Mouse (Mus musculus) forebrain, postnatal 0 days (tissue): ENCODE measurements around the gene Retreg2. TPM values are rescaled to one million over a fixed set of nuclear protein-coding genes. Genes with fewer than 3 reads are reported as not detected.

Source experiments
- ATAC-seq: fragments of 200-750 bp; cut with Nextera tagmentation; 2 replicates; pipeline ENCODE4 v1.8.0; 2017; ENCODE audit warnings: mild to moderate bottlenecking, moderate library complexity
- DNase-seq: peaks from one replicate; pipeline ENCODE4 v3.0.0-alpha.2; 2015
- H3K27ac ChIP-seq: fragments of 300-500 bp; sonication (generic); 2 replicates; pipeline ENCODE4 v1.5.1; 2014; ENCODE audit warnings: low read depth, mild to moderate bottlenecking, antibody characterized with exemption, low read length, moderate library complexity, mixed read lengths
- H3K27me3 ChIP-seq: fragments of 300-500 bp; sonication (generic); 2 replicates; pipeline ENCODE4 v1.6.1; 2014; ENCODE audit warnings: mild to moderate bottlenecking, low read length, mixed read lengths; ENCODE audit not compliant: insufficient read depth
- H3K36me3 ChIP-seq: fragments of 300-500 bp; sonication (generic); 2 replicates; pipeline ENCODE4 v1.6.1; 2014; ENCODE audit warnings: mild to moderate bottlenecking, moderate library complexity; ENCODE audit not compliant: insufficient read depth
- H3K4me1 ChIP-seq: fragments of 300-500 bp; sonication (generic); 2 replicates; pipeline ENCODE4 v1.6.1; 2014; ENCODE audit warnings: antibody characterized with exemption; ENCODE audit not compliant: insufficient read depth
- H3K4me2 ChIP-seq: fragments of 300-500 bp; sonication (generic); 2 replicates; pipeline ENCODE4 v1.6.1; 2014; ENCODE audit warnings: low read depth, mild to moderate bottlenecking, moderate library complexity
- H3K4me3 ChIP-seq: fragments of 300-500 bp; sonication (generic); 2 replicates; pipeline ENCODE4 v1.5.1; 2014; ENCODE audit warnings: low read depth, low read length, mixed read lengths
- H3K9ac ChIP-seq: fragments of 300-500 bp; sonication (generic); 2 replicates; pipeline ENCODE4 v1.6.1; 2014; ENCODE audit warnings: mild to moderate bottlenecking
- H3K9me3 ChIP-seq: fragments of 300-500 bp; sonication (generic); 2 replicates; pipeline ENCODE4 v1.6.1; 2016; ENCODE audit warnings: low read length
- CTCF ChIP-seq: sonication (generic); IDR thresholded peaks from 2 replicates; pipeline ENCODE4 v1.5.1; 2016; ENCODE audit warnings: antibody characterized with exemption, control low read depth, low read depth
- WGBS: fragments of 180-500 bp; shearing (Covaris S2); extraction: QIAGEN DNeasy Blood & Tissue Kit; methylation state at CpG from one replicate; pipeline ENCODE4 v1.1.7; 2014; 5-methylcytosine and 5-hydroxymethylcytosine counted together
- polyA plus RNA-seq: library from polyadenylated mRNA; unstranded; fragments of >200 nt; fragmentation: Nextera tagmentation; extraction: Ambion mirVana; gene quantifications from 2 replicates; pipeline ENCODE4 v1.2.1, GENCODE M21; 2015
- total RNA-seq: library from RNA; depleted of rRNA; stranded (reverse); fragments of >200 nt; gene quantifications from 2 replicates; pipeline ENCODE4 v1.2.3, GENCODE M21; 2014; rRNA removed

Retreg2 gene
- total and polyA plus RNA-seq, 2 experiments from 2014 or later: 121 to 181 TPM

- no peak overlapping the region for H3K27ac ChIP-seq
- peaks cover 14% of the 10 kb centered on the region for H3K4me1 ChIP-seq
- no peaks in the 10 kb centered on the region for H3K27me3 ChIP-seq
- H3K36me3 ChIP-seq: peaks cover 62% of the 10 kb centered on the region
- no peaks in the 10 kb centered on the region for H3K9me3 ChIP-seq
- H3K4me2 ChIP-seq: no peak overlapping the region
- ATAC-seq (no peak), DNase-seq (no peak)
- no peak overlapping the region for H3K4me3 ChIP-seq
- no peak for TF ChIP-seq CTCF
- 92% methylated on average over 2 of the region's 2 CpGs for WGBS
- H3K9ac ChIP-seq: no peak overlapping the region
Measured at GRCm38 (mm10) chr1:75187914-75188483, 45.4 kb downstream of the Retreg2 start.

GRCm38 (mm10) chr1:75190577-75190976 is 48.0 kb downstream of the Retreg2 start:
- peak overlapping the region; percentile 89; the same call in 1 of the 2 replicates for H3K4me2 ChIP-seq
- no peaks in the 10 kb centered on the region for H3K9me3 ChIP-seq
- no peak overlapping the region for H3K27ac ChIP-seq
- ATAC-seq (no peak), DNase-seq (no peak)
- H3K36me3 ChIP-seq: peaks cover 47% of the 10 kb centered on the region
- H3K9ac ChIP-seq: peak overlapping the region; percentile 96; the same call in 1 of the 2 replicates
- TF ChIP-seq CTCF: no peak
- no peaks in the 10 kb centered on the region for H3K27me3 ChIP-seq
- H3K4me3 ChIP-seq: no peak overlapping the region
- H3K4me1 ChIP-seq: peaks cover 19% of the 10 kb centered on the region
- WGBS: 67% methylated on average over 2 of the region's 2 CpGs

- Histone ChIP-seq H3K27me3 (no peaks in the 10 kb centered on the region), H3K9me3 (no peaks in the 10 kb centered on the region), H3K4me1 (peaks cover 19% of the 10 kb centered on the region), H3K27ac (peak overlapping the region; percentile 96), H3K4me2 (peak overlapping the region; percentile 89), H3K36me3 (peaks cover 46% of the 10 kb centered on the region), H3K4me3 (peak overlapping the region; percentile 86), H3K9ac (peak overlapping the region; percentile 96)
- ATAC-seq: no peak
- no peak for DNase-seq
- 43% methylated on average over 5 of the region's 5 CpGs for WGBS
- no peak for TF ChIP-seq CTCF
Measured at GRCm38 (mm10) chr1:75191258-75191621, 48.7 kb downstream of the Retreg2 start.

DNA sequence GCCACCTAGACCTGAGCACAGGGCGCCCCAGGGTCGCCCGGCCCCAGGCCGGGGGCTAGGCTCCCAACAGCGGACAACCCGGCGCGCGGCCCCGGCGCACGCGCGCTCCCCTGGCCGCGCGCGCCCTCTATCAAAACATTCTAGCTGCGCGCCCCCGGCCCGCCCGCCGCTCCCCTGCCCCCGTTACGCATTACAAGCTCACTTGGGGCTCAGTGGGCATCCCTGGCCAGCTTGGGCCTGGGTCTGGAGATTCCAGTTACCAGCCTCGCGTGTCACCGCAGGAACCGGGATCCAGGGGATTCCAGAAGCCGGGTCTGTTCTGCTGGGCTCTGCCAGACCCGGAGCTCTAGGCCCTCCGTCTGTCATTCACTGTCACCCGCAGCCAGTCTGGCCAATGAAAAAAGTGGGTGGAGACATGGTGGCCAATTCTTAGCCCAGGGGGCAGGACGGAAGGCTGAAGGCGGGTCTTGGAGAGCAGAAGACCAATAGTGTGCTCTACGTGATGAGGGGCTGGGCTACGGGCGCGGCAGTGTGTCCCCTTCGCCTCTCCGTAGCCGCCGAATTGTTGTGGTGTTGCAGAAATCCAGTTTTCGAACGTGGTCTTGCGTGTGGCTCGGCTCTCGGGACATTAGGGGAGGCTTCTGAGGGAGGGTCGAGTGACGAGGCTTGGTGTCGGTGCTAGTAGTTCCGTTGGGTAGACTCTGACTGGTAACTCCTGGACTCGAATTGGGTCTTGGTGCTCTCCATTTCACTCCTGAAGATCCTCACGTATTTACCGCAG is 49.2 kb downstream of the Retreg2 start, which contains the start of the genes Ankzf1 and Atg9a:
Gene Ankzf1 (plus strand): TSS at position 530 of the 781 bp plus-strand sequence.
Gene Atg9a (minus strand): TSS at position 575 of the 781 bp plus-strand sequence.
- DNase-seq (peak; percentile 97), ATAC-seq (peak; percentile 100)
- TF ChIP-seq CTCF: 0 out of 2 replicates have a peak, but pooled peaks have one; percentile 5
- Histone ChIP-seq H3K9me3 (no peaks in the 10 kb centered on the region), H3K27me3 (no peaks in the 10 kb centered on the region), H3K36me3 (peaks cover 44% of the 10 kb centered on the region), H3K27ac (peak within 1 kb of the TSS; percentile 96), H3K4me1 (peaks cover 19% of the 10 kb centered on the region), H3K4me2 (peak within 1 kb of the TSS; percentile 90), H3K9ac (peak within 1 kb of the TSS; percentile 96), H3K4me3 (peak within 1 kb of the TSS; percentile 86)
- WGBS: 1% methylated on average over 55 of the region's 56 CpGs

DNA sequence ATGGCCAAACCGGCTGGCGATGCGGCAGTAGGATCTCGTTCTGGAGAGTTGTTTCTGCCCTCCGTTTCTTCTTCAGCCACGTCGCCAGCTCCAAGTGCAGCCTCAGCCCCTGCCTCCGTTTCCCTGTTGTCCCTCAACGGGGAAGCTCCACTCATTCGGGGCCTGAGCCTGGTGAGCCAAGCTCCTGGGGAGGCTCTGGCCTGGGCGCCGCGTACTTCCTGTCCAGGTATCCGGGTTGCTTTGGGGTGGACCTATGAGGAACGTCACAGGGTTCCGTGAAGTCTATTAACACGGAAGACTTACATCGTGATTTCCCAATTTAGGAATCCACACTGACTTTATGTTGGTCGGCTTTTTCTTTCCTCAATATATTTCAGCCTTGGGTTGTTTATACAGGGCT is 49.9 kb downstream of the Retreg2 start:
- ATAC-seq (peak; percentile 1; the same call in 1 of the 2 replicates), DNase-seq (no peak)
- H3K9me3 ChIP-seq: no peaks in the 10 kb centered on the region
- WGBS: under 1% methylated on average over 19 of the region's 19 CpGs
- H3K4me2 ChIP-seq: peak overlapping the region; percentile 90
- no peaks in the 10 kb centered on the region for H3K27me3 ChIP-seq
- peak overlapping the region; percentile 96 for H3K9ac ChIP-seq
- peak overlapping the region; percentile 96 for H3K27ac ChIP-seq
- H3K4me1 ChIP-seq: peaks cover 19% of the 10 kb centered on the region
- peaks cover 43% of the 10 kb centered on the region for H3K36me3 ChIP-seq
- H3K4me3 ChIP-seq: peak overlapping the region; percentile 86
- no peak for TF ChIP-seq CTCF

Other genes starting within 250 kb of the Retreg2 start
- not detected in 2 replicates for gene Cryba2, start 249.6 kb upstream of the Retreg2 start, total RNA-seq
- not detected in 2 replicates for gene Cryba2, start 249.6 kb upstream of the Retreg2 start, polyA plus RNA-seq
- 2.1 and 3.4 TPM in 2 replicates for gene Cfap65, start 207.2 kb upstream of the Retreg2 start, total RNA-seq
- gene Cfap65, start 207.2 kb upstream of the Retreg2 start, polyA plus RNA-seq: 0.52 and 1.1 TPM in 2 replicates
- 0.08 and 0.29 TPM in 2 replicates for gene Ihh, start 191.1 kb upstream of the Retreg2 start, total RNA-seq
- 0.11 and 0.19 TPM in 2 replicates for gene Ihh, start 191.1 kb upstream of the Retreg2 start, polyA plus RNA-seq
- gene Nhej1, start 17.6 kb upstream of the Retreg2 start, total RNA-seq: 3.6 and 4.2 TPM in 2 replicates
- gene Nhej1, start 17.6 kb upstream of the Retreg2 start, polyA plus RNA-seq: 3.9 and 4.9 TPM in 2 replicates
- not detected in 2 replicates for gene Slc23a3, start 8.9 kb upstream of the Retreg2 start, total RNA-seq
- gene Slc23a3, start 8.9 kb upstream of the Retreg2 start, polyA plus RNA-seq: not detected in 2 replicates
- gene Cnppd1, start 67 bp upstream of the Retreg2 start, total RNA-seq: 47.1 and 50.3 TPM in 2 replicates
- gene Cnppd1, start 67 bp upstream of the Retreg2 start, polyA plus RNA-seq: 57.3 and 58.3 TPM in 2 replicates
- 33.1 and 43.5 TPM in 2 replicates for gene Zfand2b, start 25.9 kb downstream of the Retreg2 start, total RNA-seq
- 44.9 and 48.4 TPM in 2 replicates for gene Zfand2b, start 25.9 kb downstream of the Retreg2 start, polyA plus RNA-seq
- 40.7 and 42.5 TPM in 2 replicates for gene Abcb6, start 37.6 kb downstream of the Retreg2 start, total RNA-seq
- gene Abcb6, start 37.6 kb downstream of the Retreg2 start, polyA plus RNA-seq: 46.0 and 52.5 TPM in 2 replicates
- 17.9 and 22.2 TPM in 2 replicates for gene Ankzf1, start 49.4 kb downstream of the Retreg2 start, total RNA-seq
- gene Ankzf1, start 49.4 kb downstream of the Retreg2 start, polyA plus RNA-seq: 12.5 and 13.5 TPM in 2 replicates
- 53.2 and 76.1 TPM in 2 replicates for gene Atg9a, start 49.4 kb downstream of the Retreg2 start, total RNA-seq
- 47.2 and 57.9 TPM in 2 replicates for gene Atg9a, start 49.4 kb downstream of the Retreg2 start, polyA plus RNA-seq
- gene Glb1l, start 68.0 kb downstream of the Retreg2 start, total RNA-seq: 15.0 and 18.5 TPM in 2 replicates
- gene Glb1l, start 68.0 kb downstream of the Retreg2 start, polyA plus RNA-seq: 10.3 and 12.4 TPM in 2 replicates
- gene Stk16, start 68.1 kb downstream of the Retreg2 start, total RNA-seq: 102 and 109 TPM in 2 replicates
- 95.6 and 102 TPM in 2 replicates for gene Stk16, start 68.1 kb downstream of the Retreg2 start, polyA plus RNA-seq
- gene Tuba4a, start 77.1 kb downstream of the Retreg2 start, total RNA-seq: 54.8 and 58.5 TPM in 2 replicates
- gene Tuba4a, start 77.1 kb downstream of the Retreg2 start, polyA plus RNA-seq: 76.9 and 87.1 TPM in 2 replicates
- 0.46 TPM in 1 of 2 replicates, not detected in the other for gene A630095N17Rik, start 89.3 kb downstream of the Retreg2 start, total RNA-seq
- 0.34 TPM in 1 of 2 replicates, not detected in the other for gene A630095N17Rik, start 89.3 kb downstream of the Retreg2 start, polyA plus RNA-seq
- gene Dnajb2, start 93.6 kb downstream of the Retreg2 start, total RNA-seq: 32.2 and 39.7 TPM in 2 replicates
- gene Dnajb2, start 93.6 kb downstream of the Retreg2 start, polyA plus RNA-seq: 37.4 and 47.0 TPM in 2 replicates
- gene Ptprn, start 121.7 kb downstream of the Retreg2 start, total RNA-seq: 58.2 and 68.7 TPM in 2 replicates
- gene Ptprn, start 121.7 kb downstream of the Retreg2 start, polyA plus RNA-seq: 21.5 and 31.5 TPM in 2 replicates
- 136 and 170 TPM in 2 replicates for gene Resp18, start 135.6 kb downstream of the Retreg2 start, total RNA-seq
- gene Resp18, start 135.6 kb downstream of the Retreg2 start, polyA plus RNA-seq: 123 and 186 TPM in 2 replicates
- 135 and 164 TPM in 2 replicates for gene Dnpep, start 175.2 kb downstream of the Retreg2 start, total RNA-seq
- gene Dnpep, start 175.2 kb downstream of the Retreg2 start, polyA plus RNA-seq: 140 and 156 TPM in 2 replicates
- gene Des, start 217.6 kb downstream of the Retreg2 start, total RNA-seq: 1.0 and 1.4 TPM in 2 replicates
- gene Des, start 217.6 kb downstream of the Retreg2 start, polyA plus RNA-seq: 1.2 TPM in 2 replicates
- gene Speg, start 232.5 kb downstream of the Retreg2 start, total RNA-seq: 44.4 and 56.3 TPM in 2 replicates
- gene Speg, start 232.5 kb downstream of the Retreg2 start, polyA plus RNA-seq: 17.8 and 20.6 TPM in 2 replicates